Mouse (Mus musculus) stomach, postnatal 0 days (tissue): ENCODE results near the gene AC109138.7.

Source experiments
- CTCF ChIP-seq: IDR thresholded peaks from 2 replicates; pipeline ENCODE4 v1.5.1; 2016; ENCODE audit warnings: antibody characterized with exemption, low read depth, mild to moderate bottlenecking, moderate library complexity
- EP300 ChIP-seq: optimal IDR thresholded peaks from 2 replicates; pipeline ENCODE3; 2016; ENCODE audit warnings: antibody characterized with exemption

- TF ChIP-seq EP300 (no peak), CTCF (no peak)
Measured at GRCm38 (mm10) chr19:4263702-4264101, 49.5 kb downstream of the AC109138.7 start.
